ENCODE assay signal across 9 mouse cellular contexts in the genomic region with DNA sequence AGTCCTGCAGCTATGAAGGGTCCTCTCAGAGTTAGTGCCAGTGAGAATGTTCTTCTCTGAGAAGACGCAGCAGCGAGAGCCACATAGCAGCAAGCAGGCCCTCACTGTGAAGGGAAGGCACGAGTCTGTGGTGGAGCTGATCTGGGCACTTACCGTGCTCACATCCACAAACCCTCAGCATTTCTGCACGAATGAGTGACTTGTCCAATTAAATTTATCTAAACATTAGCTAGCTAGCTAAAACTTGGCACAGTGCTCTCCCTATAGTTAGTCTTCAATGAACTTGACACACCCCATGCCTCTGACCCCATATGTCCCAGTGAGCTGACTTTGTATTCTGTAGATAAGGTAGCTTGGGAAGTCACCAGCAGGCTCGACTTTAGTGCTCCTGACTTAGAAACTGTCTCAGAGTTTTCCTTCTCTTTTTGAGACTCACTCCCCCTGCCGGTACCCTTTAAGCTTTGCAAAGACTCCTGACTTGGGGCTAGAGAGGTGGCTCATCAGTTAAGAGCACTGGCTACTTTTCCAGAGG. TPM values are rescaled to one million over a fixed set of nuclear protein-coding genes. Genes with fewer than 3 reads are reported as not detected.
DNase-seq lines count a peak whose midpoint lies in the region; TF ChIP-seq lines count a peak whose summit lies in the region.
"Had no signal": no experiment of that assay in that cellular context is flagged by ENCODE, and none has a peak within 500 bp of the region (broad histone marks: within the 10 kb centered on the region; RNA-seq: fewer than 3 reads in every experiment).

No protein-coding gene starts in this region.

- intact Hi-C loops in left cerebral cortex, postnatal 25 days (cut with DNase I) = loop anchor here (5.0 to 10.0 kb wide), 2 partner anchors 229 to 296 kb away; no protein-coding TSS in a partner anchor

- DNase-seq in cerebellum, postnatal 10 days = peak; percentile 23 to 28
- DNase-seq in cerebellum, adult 9-10 months = no peak
- DNase-seq in brain, embryonic 14.5 days (ENCODE audit: low read depth) = peak; percentile 6
- DNase-seq in kidney, adult 18-20 months = peak; percentile 51
- peak; percentile 47 for DNase-seq in lung, postnatal 10 days
- no peak for DNase-seq in left cerebral cortex, postnatal 25 days (ENCODE audit: low spot score in 2 of 2)
- no peak for DNase-seq in yolk sac, embryonic 10.5 days (ENCODE audit: low spot score)
- DNase-seq in T-cell, adult 2 months (ENCODE audit: low spot score) = no peak

- TF ChIP-seq POLR2A in brain, embryonic 14.5 days (IDR thresholded peaks at IDR 0.05; ENCODE audit: borderline replicate concordance, extremely low read depth, insufficient read depth, insufficient read length, poor library complexity, severe bottlenecking) = no peak

- no peak for TF ChIP-seq CTCF in brain, embryonic 14.5 days (IDR thresholded peaks at IDR 0.05; ENCODE audit: borderline replicate concordance, extremely low read depth, insufficient read depth, insufficient read length)

RNA-seq across cellular contexts. Expression of a gene that starts 39.7 kb away (rescaled TPM):
- not detected in 2 replicates for polyA plus RNA-seq in brain, embryonic 14.5 days (2012; rRNA removed)
- total RNA-seq in left cerebral cortex, postnatal 25 days (2021) = not detected
- polyA plus RNA-seq: gonadal fat pad, adult 2 months had no signal

RNA-seq across cellular contexts. Expression of a gene that starts 57.9 kb away (rescaled TPM):
- polyA plus RNA-seq in brain, embryonic 14.5 days (2012; rRNA removed) = 0.69 and 1.8 TPM in 2 replicates
- total RNA-seq in left cerebral cortex, postnatal 25 days (2021) = 1 to 10 TPM; 3.1 to 3.4 TPM

RNA-seq across cellular contexts. Expression of a gene that starts 59.0 kb away (rescaled TPM):
- polyA plus RNA-seq in brain, embryonic 14.5 days (2012; rRNA removed) = 26.7 and 26.8 TPM in 2 replicates
- total RNA-seq in left cerebral cortex, postnatal 25 days (2021) = 1 to 10 TPM; 7.8 to 8.3 TPM

Comparison
In these comparisons a context has a peak if more than half of its experiments do, and no peak if none do; other contexts are left out.
1. DNase-seq: peak in cerebellum, postnatal 10 days (2 of 2), brain, embryonic 14.5 days (single experiment), kidney, adult 18-20 months (single experiment) and lung, postnatal 10 days (single experiment); none in cerebellum, adult 9-10 months (single experiment), left cerebral cortex, postnatal 25 days (0 of 2), yolk sac, embryonic 10.5 days (single experiment) and T-cell, adult 2 months (single experiment).